Mouse (Mus musculus) hindbrain, embryonic 12.5 days (tissue): Measurements from ENCODE around the gene Trex2. TPM values are rescaled to one million over a fixed set of nuclear protein-coding genes. Genes with fewer than 3 reads are reported as not detected.
"Not testable (repeated sequence)": the region's sequence is repeated elsewhere in the genome, so short reads cannot be mapped to it uniquely, and the experiment has no call there.

ENCODE experiments used
- ATAC-seq: fragments of 200-750 bp; cut with Nextera tagmentation; 2 replicates; pipeline ENCODE4 v1.8.0; 2017; ENCODE audit warnings: moderate TSS enrichment; ENCODE audit not compliant: low FRiP score
- H3K27ac ChIP-seq: fragments of 300-500 bp; sonication (generic); 2 replicates; pipeline ENCODE4 v1.5.1; 2016; ENCODE audit warnings: mild to moderate bottlenecking
- H3K27me3 ChIP-seq: fragments of 300-500 bp; sonication (generic); 2 replicates; pipeline ENCODE4 v1.6.1; 2016; ENCODE audit warnings: mild to moderate bottlenecking
- H3K36me3 ChIP-seq: fragments of 300-500 bp; sonication (generic); 2 replicates; pipeline ENCODE4 v1.6.1; 2016; ENCODE audit warnings: mild to moderate bottlenecking
- H3K4me1 ChIP-seq: fragments of 300-500 bp; sonication (generic); 2 replicates; pipeline ENCODE4 v1.6.1; 2016
- H3K4me2 ChIP-seq: fragments of 300-500 bp; sonication (generic); replicated peaks from 2 replicates; pipeline ENCODE4 v1.6.1; 2016; ENCODE audit warnings: mild to moderate bottlenecking
- H3K4me3 ChIP-seq: fragments of 300-500 bp; sonication (generic); 2 replicates; pipeline ENCODE4 v1.5.1; 2016; ENCODE audit warnings: mild to moderate bottlenecking
- H3K9ac ChIP-seq: fragments of 300-500 bp; sonication (generic); 2 replicates; pipeline ENCODE4 v1.6.1; 2016; ENCODE audit warnings: mild to moderate bottlenecking, moderate library complexity
- H3K9me3 ChIP-seq: fragments of 300-500 bp; sonication (generic); replicated peaks from 2 replicates; pipeline ENCODE4 v1.6.1; 2016; ENCODE audit warnings: mild to moderate bottlenecking
- WGBS: fragments of 180-500 bp; shearing (Covaris S2); methylation state at CpG from one replicate; pipeline ENCODE4 v1.1.7; 2016; 5-methylcytosine and 5-hydroxymethylcytosine counted together
- polyA plus RNA-seq: library from polyadenylated mRNA; unstranded; fragments of >200 nt; fragmentation: Nextera tagmentation; extraction: Ambion mirVana; gene quantifications from 2 replicates; pipeline ENCODE4 v1.2.1, GENCODE M21; 2016

Trex2 gene
- polyA plus RNA-seq, 1 experiment from 2014 or later: not detected

DNA sequence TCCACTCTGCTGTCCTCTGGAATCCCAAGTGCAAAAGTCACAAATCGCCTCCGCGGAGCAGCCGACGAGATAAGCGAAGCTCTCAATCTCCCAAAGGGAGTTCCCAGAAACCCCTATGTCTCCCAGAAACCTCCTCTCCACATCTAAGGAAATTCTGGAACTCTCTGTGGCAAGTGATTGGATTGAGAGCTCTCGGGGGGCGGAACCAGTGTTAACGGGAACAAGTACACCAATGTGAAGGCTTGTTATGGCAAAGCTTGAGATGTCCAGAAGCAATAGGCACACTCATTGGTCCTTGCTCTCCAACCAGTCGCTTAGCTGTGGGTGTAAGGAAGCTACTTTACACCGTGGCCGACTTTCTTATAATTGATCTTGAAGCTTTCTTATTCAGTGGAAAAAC, 33.5 kb downstream of the Trex2 start:
- no peaks in the 10 kb centered on the region for H3K9me3 ChIP-seq
- H3K4me3 ChIP-seq: no peak overlapping the region
- 90% methylated on average over 12 of the region's 12 CpGs for WGBS
- no peak overlapping the region for H3K27ac ChIP-seq
- no peak overlapping the region for H3K4me2 ChIP-seq
- peaks cover 4% of the 10 kb centered on the region; the same call in 1 of the 2 replicates for H3K27me3 ChIP-seq
- H3K4me1 ChIP-seq: no peaks in the 10 kb centered on the region
- no peak overlapping the region for H3K9ac ChIP-seq
- no peak for ATAC-seq
- no peaks in the 10 kb centered on the region for H3K36me3 ChIP-seq

DNA sequence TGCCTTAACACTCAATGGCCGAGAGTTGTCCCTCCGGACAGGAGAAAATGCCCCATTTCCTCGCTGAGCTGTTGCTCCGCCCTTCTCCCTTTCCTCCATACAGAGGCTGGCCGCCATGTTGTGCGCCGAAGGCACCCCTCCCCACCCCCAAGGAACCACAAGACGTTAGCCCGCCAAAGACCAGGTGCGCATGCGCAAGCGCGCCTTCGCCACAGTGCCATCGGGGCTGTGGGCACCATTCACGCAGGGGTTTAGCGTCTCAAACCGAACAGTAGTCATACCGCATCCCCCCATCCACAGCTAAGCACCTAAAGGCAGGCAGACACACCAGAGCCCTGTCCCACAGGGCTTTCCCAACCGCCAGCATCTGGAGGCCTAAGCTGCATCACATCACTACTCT, 34.2 kb downstream of the Trex2 start:
- no peaks in the 10 kb centered on the region for H3K36me3 ChIP-seq
- H3K9me3 ChIP-seq: no peaks in the 10 kb centered on the region
- H3K4me2 ChIP-seq: no peak overlapping the region
- 87% methylated on average over 20 of the region's 20 CpGs for WGBS
- H3K4me1 ChIP-seq: no peaks in the 10 kb centered on the region
- peaks cover 4% of the 10 kb centered on the region; the same call in 1 of the 2 replicates for H3K27me3 ChIP-seq
- no peak overlapping the region for H3K27ac ChIP-seq
- H3K4me3 ChIP-seq: no peak overlapping the region
- no peak overlapping the region for H3K9ac ChIP-seq
- ATAC-seq: no peak

DNA sequence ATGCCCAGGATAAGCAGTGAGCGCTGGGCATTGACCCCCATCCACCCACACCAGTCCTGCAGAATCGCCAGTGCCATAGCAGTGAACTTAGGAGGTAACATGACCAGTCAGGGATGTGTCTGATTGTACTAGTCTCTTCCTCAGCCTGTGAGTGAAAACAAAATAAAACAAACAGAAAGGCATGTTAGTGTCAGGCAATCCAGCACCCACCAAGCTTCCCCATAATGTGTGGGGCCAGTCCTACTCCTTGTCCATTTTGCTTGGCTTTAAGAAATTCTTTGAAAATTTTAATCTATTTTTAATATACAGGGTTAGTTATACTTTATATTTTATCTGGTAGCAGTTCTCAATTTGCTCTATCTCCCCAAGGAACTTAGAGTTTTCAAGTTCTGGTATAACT, 36.5 kb downstream of the Trex2 start, which contains the start of gene Gm18336:
TSS of gene Gm18336 (minus strand) at position 101 of the 400 bp plus-strand sequence.
- H3K27me3 ChIP-seq, H3K9ac ChIP-seq, H3K27ac ChIP-seq, H3K4me2 ChIP-seq, H3K9me3 ChIP-seq, H3K36me3 ChIP-seq, H3K4me1 ChIP-seq, H3K4me3 ChIP-seq, ATAC-seq: not testable (repeated sequence)
- WGBS: 53% methylated on average over 2 of the region's 2 CpGs

DNA sequence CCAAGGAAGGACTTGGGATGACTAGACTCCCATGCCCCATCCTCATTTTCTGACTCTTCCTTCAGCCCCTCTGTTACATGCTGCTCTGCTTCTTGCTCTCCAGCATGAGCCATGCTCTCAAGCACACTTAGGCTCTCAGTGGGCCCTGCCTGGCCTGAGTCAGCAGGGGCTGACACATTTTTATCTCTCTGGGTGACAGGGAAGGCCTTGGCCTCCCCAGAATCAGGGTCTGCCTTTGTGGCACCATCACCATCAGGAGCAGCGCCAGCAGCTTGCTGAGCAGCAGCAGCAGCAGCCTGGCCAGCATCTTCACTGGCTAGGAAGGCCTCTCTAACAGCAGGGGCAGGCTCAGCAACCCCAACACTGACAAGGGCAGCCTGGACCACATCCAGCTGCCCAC, 38.7 kb downstream of the Trex2 start:
- Histone ChIP-seq H3K4me3 (no peak overlapping the region), H3K4me1 (no peaks in the 10 kb centered on the region), H3K27me3 (peaks cover 4% of the 10 kb centered on the region; the same call in 1 of the 2 replicates), H3K4me2 (no peak overlapping the region), H3K9ac (no peak overlapping the region), H3K9me3 (no peaks in the 10 kb centered on the region), H3K36me3 (no peaks in the 10 kb centered on the region), H3K27ac (no peak overlapping the region)
- WGBS: 92% methylated on average over 1 of the region's 1 CpGs
- no peak for ATAC-seq

DNA sequence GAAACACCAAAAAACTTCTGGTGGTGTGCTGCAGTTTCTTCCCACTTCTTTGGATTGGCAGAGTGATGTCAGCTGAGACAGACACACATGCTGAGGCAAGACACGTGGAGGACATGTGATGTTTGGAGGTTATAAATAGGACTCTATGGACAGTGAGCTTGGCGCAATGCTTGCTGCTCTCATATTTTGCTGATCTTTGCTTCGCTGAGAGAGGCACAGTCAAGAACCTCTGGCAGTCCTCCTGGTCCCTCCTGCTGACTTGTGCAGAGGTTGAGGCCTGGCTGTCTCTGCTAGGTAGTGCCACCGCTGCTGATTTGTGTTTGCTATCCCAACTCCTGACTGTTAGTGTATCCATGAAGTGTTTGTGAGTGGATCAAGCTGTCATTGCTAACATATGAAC, 43.7 kb downstream of the Trex2 start:
- WGBS: 86% methylated on average over 4 of the region's 4 CpGs
- Histone ChIP-seq H3K4me2 (no peak overlapping the region), H3K4me1 (no peaks in the 10 kb centered on the region), H3K9ac (no peak overlapping the region), H3K9me3 (no peaks in the 10 kb centered on the region), H3K36me3 (no peaks in the 10 kb centered on the region), H3K27me3 (no peaks in the 10 kb centered on the region), H3K27ac (no peak overlapping the region), H3K4me3 (no peak overlapping the region)
- no peak for ATAC-seq

DNA sequence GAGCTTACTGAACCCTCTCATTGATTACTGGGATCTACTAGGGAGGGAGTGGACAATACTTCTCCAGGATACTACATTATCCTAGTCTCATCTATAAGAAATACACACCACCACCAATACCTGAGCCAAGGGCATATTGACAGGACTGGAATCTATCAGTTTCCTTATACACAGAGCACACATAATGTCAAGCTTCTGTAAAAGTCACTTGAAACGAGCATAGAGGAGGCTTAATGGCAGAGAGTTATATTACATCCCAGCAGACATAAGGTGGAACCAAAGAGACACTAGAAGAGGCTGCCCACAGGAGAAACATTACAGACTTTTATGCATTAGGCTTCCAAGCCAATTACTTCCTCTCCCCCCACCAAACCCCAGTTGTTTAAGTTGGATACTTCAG, 50.2 kb downstream of the Trex2 start:
- no peaks in the 10 kb centered on the region for H3K36me3 ChIP-seq
- no peak overlapping the region for H3K27ac ChIP-seq
- no peaks in the 10 kb centered on the region for H3K27me3 ChIP-seq
- H3K9ac ChIP-seq: no peak overlapping the region
- no peaks in the 10 kb centered on the region for H3K9me3 ChIP-seq
- no peaks in the 10 kb centered on the region for H3K4me1 ChIP-seq
- H3K4me2 ChIP-seq: no peak overlapping the region
- no peak for ATAC-seq
- 42% methylated on average over 1 of the region's 1 CpGs for WGBS
- no peak overlapping the region for H3K4me3 ChIP-seq

DNA sequence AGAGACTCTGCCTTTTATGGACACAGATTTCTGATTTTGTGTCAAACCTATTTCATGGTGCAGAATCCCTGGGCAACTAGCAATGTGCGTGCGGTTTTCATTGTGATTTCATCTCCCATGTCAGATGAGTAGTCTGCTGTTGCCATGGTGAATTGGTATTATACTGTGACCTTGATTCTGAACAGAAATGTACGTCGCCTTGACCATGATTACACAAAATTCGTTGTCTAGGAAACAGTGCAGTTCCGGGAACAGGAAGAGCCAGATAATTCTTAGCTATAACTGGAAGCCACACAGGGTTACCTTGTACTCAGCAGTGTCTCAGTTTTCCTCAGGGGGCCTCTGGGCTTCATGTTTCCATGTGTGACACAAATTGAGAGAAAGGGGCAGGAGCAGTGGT, 50.7 kb downstream of the Trex2 start:
- WGBS: 78% methylated on average over 6 of the region's 6 CpGs
- no peaks in the 10 kb centered on the region for H3K36me3 ChIP-seq
- H3K9ac ChIP-seq: no peak overlapping the region
- H3K27me3 ChIP-seq: no peaks in the 10 kb centered on the region
- no peak overlapping the region for H3K27ac ChIP-seq
- H3K4me2 ChIP-seq: no peak overlapping the region
- no peaks in the 10 kb centered on the region for H3K9me3 ChIP-seq
- H3K4me3 ChIP-seq: no peak overlapping the region
- ATAC-seq: no peak
- no peaks in the 10 kb centered on the region for H3K4me1 ChIP-seq

Other genes starting within 250 kb of the Trex2 start
- gene Xlr3b, start 243.1 kb downstream of the Trex2 start, polyA plus RNA-seq: 18.8 and 20.3 TPM in 2 replicates
- 0.63 and 1.2 TPM in 2 replicates for gene Xlr4b, start 221.0 kb downstream of the Trex2 start, polyA plus RNA-seq
- 25.0 and 26.1 TPM in 2 replicates for gene F8a, start 207.1 kb downstream of the Trex2 start, polyA plus RNA-seq
- 0.81 TPM in 1 of 2 replicates, not detected in the other for gene Xlr4c, start 192.2 kb downstream of the Trex2 start, polyA plus RNA-seq
- 0.35 and 0.43 TPM in 2 replicates for gene Xlr3c, start 170.0 kb downstream of the Trex2 start, polyA plus RNA-seq
- gene Xlr5a, start 142.4 kb downstream of the Trex2 start, polyA plus RNA-seq: not detected in 2 replicates
- not detected in 2 replicates for gene Xlr5c, start 142.4 kb downstream of the Trex2 start, polyA plus RNA-seq
- gene Gm45015, start 98.5 kb downstream of the Trex2 start, polyA plus RNA-seq: not detected in 2 replicates
- 19.0 and 20.7 TPM in 2 replicates for gene Zfp275, start 92.7 kb downstream of the Trex2 start, polyA plus RNA-seq
- not detected in 2 replicates for gene Gm18336, start 36.6 kb downstream of the Trex2 start, polyA plus RNA-seq
- 0.14 and 0.23 TPM in 2 replicates for gene Zfp92, start 24.2 kb downstream of the Trex2 start, polyA plus RNA-seq
- gene Haus7, start 23.7 kb upstream of the Trex2 start, polyA plus RNA-seq: 65.1 and 69.3 TPM in 2 replicates
- gene Bgn, start 48.3 kb upstream of the Trex2 start, polyA plus RNA-seq: 43.9 and 49.2 TPM in 2 replicates
- 1.6 and 1.7 TPM in 2 replicates for gene Atp2b3, start 67.7 kb upstream of the Trex2 start, polyA plus RNA-seq
- gene Dusp9, start 204.1 kb upstream of the Trex2 start, polyA plus RNA-seq: 7.8 TPM in 2 replicates
- gene Pnck, start 224.8 kb upstream of the Trex2 start, polyA plus RNA-seq: 31.3 and 34.8 TPM in 2 replicates
- 6.6 and 7.7 TPM in 2 replicates for gene Slc6a8, start 237.8 kb upstream of the Trex2 start, polyA plus RNA-seq